Mouse (Mus musculus) C2C12 (cell line): ENCODE measurements around the gene Chn2.

ENCODE experiments used
- CEBPB ChIP-seq: IDR thresholded peaks from one replicate; pipeline ENCODE4 v1.6.1; 2011; ENCODE audit warnings: low read depth, mild to moderate bottlenecking, control low read depth, moderate library complexity
- CTCF ChIP-seq: IDR thresholded peaks from one replicate; pipeline ENCODE4 v1.5.1; 2011; ENCODE audit not compliant: control insufficient read depth, insufficient read depth, insufficient read length
- MAX ChIP-seq: IDR thresholded peaks from one replicate; pipeline ENCODE4 v1.6.1; 2011; ENCODE audit warnings: mild to moderate bottlenecking, control low read depth
- USF1 ChIP-seq: IDR thresholded peaks from one replicate; pipeline ENCODE4 v1.6.1; 2011; ENCODE audit warnings: low read depth, mild to moderate bottlenecking, control low read depth, moderate library complexity

DNA sequence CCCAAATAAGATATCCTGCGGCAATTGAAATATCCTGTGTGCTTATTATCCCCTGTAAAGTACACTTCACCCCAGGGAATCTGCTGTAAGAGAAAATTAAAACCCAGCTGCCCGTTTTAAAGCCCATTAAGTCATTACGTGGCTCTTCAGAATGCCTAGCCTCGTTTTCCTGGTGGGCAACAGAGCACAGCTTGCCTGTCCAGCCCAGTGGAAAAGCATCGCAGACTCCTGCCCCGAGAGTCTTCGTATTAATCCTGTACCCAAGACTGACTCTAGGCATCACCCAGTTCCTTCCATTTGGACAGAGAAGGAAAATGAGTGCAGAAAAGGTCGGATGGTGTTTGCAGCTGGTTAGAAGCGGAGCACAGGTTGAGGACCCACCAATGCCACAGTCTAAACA is 29.0 kb upstream of the Chn2 start:
- TF ChIP-seq CTCF, result no peak
- TF ChIP-seq USF1, result no peak
- no peak for TF ChIP-seq MAX
- no peak for TF ChIP-seq CEBPB
